Mouse (Mus musculus): Measurements from ENCODE around the gene Samd14. TPM values are rescaled to one million over a fixed set of nuclear protein-coding genes. Genes with fewer than 3 reads are reported as not detected.
"Not testable (repeated sequence)": the region's sequence is repeated elsewhere in the genome, so short reads cannot be mapped to it uniquely, and the experiment has no call there.

Gene Samd14
- polyA plus RNA-seq, 1 experiment from 2014 or later: 135 TPM

DNA sequence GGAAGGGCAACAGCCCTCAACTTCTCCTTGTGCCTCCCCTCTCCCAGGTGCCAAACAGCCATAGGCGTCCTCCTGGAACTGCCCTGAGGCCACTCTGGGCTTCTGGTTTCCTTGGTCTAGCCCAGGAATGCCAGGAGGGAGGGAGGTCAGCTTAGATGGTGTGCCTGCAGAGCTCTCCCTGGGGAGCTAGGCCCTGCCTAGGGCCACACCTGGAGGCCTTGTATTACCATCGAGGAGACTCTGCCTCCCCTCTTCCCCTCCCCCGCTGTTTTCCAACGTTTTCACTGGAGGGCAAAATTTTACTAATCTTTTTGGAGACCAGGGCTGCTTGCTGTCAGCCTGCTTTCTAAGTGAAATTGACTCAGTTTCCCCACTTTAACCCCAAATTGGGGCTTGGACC lies 3.6 kb upstream of the Samd14 start:
- peaks cover 27% of the 10 kb centered on the region for H3K4me1 ChIP-seq (ENCODE audit: control insufficient read depth, insufficient read depth, low read length)
- 31% methylated on average over 4 of the region's 4 CpGs for WGBS
- no peaks in the 10 kb centered on the region for H3K9me3 ChIP-seq (ENCODE audit: control insufficient read depth, low read length)
- peaks cover 47% of the 10 kb centered on the region for H3K36me3 ChIP-seq (ENCODE audit: control insufficient read depth, insufficient read depth, low read length)
- H3K27ac ChIP-seq (replicated peaks; ENCODE audit: low read depth, low read length): peak overlapping the region; percentile 84
- H3K4me2 ChIP-seq (ENCODE audit: low read length): peak overlapping the region; percentile 81
- H3K27me3 ChIP-seq (ENCODE audit: control insufficient read depth, insufficient read depth, low read length): no peaks in the 10 kb centered on the region
- no peak for DNase-seq
- no peak for ATAC-seq (ENCODE audit: low FRiP score, low TSS enrichment)
- peak overlapping the region; percentile 34; the same call in 1 of the 2 replicates for H3K4me3 ChIP-seq (replicated peaks; ENCODE audit: low read depth, low read length)
- H3K9ac ChIP-seq (replicated peaks; ENCODE audit: low read length): peak overlapping the region; percentile 59; the same call in 1 of the 2 replicates

DNA sequence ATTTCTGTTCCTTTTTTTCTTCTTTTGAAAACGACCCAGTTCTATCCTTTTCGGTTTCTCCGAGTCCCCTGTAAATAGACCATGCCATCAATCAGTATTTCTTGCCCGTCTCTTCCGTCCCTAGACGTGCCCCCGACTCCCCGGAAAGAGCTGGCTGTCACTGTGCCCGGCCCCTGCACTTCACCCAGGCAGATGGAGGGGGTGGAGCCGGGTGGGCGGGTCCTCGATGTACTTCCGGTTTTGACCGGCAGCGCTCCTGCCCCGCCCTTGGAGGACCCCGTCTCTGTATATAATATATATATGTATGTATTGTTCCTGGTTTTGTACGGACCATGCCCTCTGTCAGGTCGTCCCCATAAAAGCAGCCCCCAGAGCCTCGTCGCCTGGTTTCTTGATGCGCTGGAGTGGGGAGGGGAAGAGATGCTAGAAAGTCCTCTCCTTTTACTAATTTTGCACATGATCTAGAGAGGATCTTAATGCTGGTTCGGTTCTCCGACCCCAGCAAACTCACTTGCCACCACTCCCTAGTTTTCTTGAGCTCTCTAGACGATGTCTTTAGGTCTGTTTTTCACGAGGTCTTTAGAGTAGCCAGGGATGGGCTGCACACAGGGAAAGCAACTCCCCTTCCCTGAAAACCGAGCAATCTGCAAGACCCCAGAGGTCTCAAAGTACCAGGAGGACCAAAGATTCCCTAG lies 3.0 kb upstream of the Samd14 start:
- H3K27ac ChIP-seq (replicated peaks; ENCODE audit: low read depth, low read length): peak overlapping the region; percentile 84
- ATAC-seq (ENCODE audit: low FRiP score, low TSS enrichment) (peak; percentile 44; the same call in 1 of the 2 replicates), DNase-seq (peak; percentile 92)
- H3K4me1 ChIP-seq (ENCODE audit: control insufficient read depth, insufficient read depth, low read length): peaks cover 30% of the 10 kb centered on the region
- H3K27me3 ChIP-seq (ENCODE audit: control insufficient read depth, insufficient read depth, low read length): no peaks in the 10 kb centered on the region
- H3K4me2 ChIP-seq (ENCODE audit: low read length): peak overlapping the region; percentile 81
- peak overlapping the region; percentile 59 for H3K9ac ChIP-seq (replicated peaks; ENCODE audit: low read length)
- peaks cover 43% of the 10 kb centered on the region for H3K36me3 ChIP-seq (ENCODE audit: control insufficient read depth, insufficient read depth, low read length)
- H3K9me3 ChIP-seq (ENCODE audit: control insufficient read depth, low read length): no peaks in the 10 kb centered on the region
- peak overlapping the region; percentile 34 for H3K4me3 ChIP-seq (replicated peaks; ENCODE audit: low read depth, low read length)
- WGBS: 2% methylated on average over 27 of the region's 27 CpGs

DNA sequence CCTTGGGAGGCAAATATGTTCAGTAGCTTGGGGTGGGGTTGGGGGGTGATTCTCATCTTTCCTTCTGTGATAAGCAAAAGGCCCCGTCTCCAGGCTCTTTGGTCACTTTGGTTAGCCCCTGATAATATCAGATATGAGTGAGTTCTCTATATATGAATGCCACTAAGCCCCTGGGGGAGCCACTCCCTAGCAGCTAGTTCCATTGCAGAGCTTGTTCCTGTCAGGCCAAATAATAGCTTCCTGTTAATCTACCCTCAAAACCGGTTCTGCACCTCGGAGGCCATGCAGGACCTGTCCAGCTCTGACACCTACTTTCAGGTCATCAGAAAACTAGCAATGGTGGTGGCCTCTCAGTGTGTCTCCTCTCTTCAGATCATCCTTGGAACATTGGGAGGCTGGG lies 2.3 kb upstream of the Samd14 start:
- Histone ChIP-seq H3K36me3 (ENCODE audit: control insufficient read depth, insufficient read depth, low read length) (peaks cover 35% of the 10 kb centered on the region), H3K4me2 (ENCODE audit: low read length) (peak overlapping the region; percentile 81)

DNA sequence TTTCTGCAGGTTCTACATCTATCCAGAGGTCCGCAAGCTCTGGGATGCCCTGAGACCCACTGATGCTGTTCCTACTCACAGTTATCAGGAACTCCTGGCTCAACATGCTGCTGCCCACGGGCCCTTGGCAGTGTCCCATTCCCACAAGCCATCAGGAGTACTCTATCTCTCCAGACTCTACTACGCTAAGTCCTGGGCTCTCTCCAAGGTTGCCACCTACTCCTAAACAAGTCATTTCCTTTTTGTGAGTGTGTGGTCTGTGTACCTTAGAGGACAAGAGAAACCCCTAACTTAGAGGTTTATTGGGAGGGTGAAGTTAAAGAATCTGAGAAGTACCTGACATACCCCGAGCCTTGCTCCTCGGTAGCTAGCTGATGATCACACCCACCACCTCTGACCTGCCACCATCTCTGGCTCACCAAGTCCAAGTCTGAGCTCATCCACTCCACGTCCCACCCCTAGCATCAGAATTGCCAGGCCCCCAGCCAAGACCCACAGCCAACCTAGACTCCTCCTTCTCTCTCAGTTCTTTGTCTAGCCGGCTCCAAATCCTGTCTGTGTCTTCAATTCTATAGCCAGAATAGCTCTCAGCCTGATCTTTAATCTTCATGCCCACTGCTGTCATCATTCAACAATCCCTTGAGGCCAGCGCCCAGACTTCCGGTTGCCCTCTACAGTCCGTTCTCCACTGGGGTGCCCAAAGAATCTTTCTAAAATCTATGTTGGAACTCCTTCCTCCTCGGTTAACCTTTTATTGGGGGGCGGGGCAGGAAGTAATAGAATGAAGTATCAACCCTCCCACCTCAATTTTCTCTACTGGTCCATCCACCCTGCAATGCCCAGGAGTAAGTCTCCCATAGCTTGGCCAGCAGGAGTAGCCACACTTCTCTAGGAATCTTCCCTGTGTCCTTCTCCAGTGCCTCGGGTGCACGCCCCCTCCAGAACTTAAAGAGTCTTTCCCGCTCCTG lies 734 bp upstream of the Samd14 start:
- peak; percentile 3 for ATAC-seq (ENCODE audit: low FRiP score, low TSS enrichment)
- H3K4me1 ChIP-seq (ENCODE audit: control insufficient read depth, insufficient read depth, low read length): peaks cover 50% of the 10 kb centered on the region
- H3K4me3 ChIP-seq (replicated peaks; ENCODE audit: low read depth, low read length): peak overlapping the region; percentile 97
- H3K9me3 ChIP-seq (ENCODE audit: control insufficient read depth, low read length): no peaks in the 10 kb centered on the region
- peak overlapping the region; percentile 99 for H3K9ac ChIP-seq (replicated peaks; ENCODE audit: low read length)
- peak; percentile 66 for DNase-seq
- peak overlapping the region; percentile 99 for H3K27ac ChIP-seq (replicated peaks; ENCODE audit: low read depth, low read length)
- H3K27me3 ChIP-seq (ENCODE audit: control insufficient read depth, insufficient read depth, low read length): no peaks in the 10 kb centered on the region
- H3K36me3 ChIP-seq (ENCODE audit: control insufficient read depth, insufficient read depth, low read length): peaks cover 21% of the 10 kb centered on the region
- H3K4me2 ChIP-seq (ENCODE audit: low read length): peak overlapping the region; percentile 77
- WGBS: 30% methylated on average over 15 of the region's 15 CpGs

More for the DNA sequence above, 2.3 kb upstream of the Samd14 start:
- H3K9ac ChIP-seq (replicated peaks; ENCODE audit: low read length): no peak overlapping the region
- H3K27ac ChIP-seq (replicated peaks; ENCODE audit: low read depth, low read length): no peak overlapping the region
- DNase-seq: no peak
- no peaks in the 10 kb centered on the region for H3K27me3 ChIP-seq (ENCODE audit: control insufficient read depth, insufficient read depth, low read length)
- WGBS: 83% methylated on average over 3 of the region's 3 CpGs
- no peak overlapping the region for H3K4me3 ChIP-seq (replicated peaks; ENCODE audit: low read depth, low read length)
- no peak for ATAC-seq (ENCODE audit: low FRiP score, low TSS enrichment)
- H3K4me1 ChIP-seq (ENCODE audit: control insufficient read depth, insufficient read depth, low read length): peaks cover 38% of the 10 kb centered on the region
- H3K9me3 ChIP-seq (ENCODE audit: control insufficient read depth, low read length): no peaks in the 10 kb centered on the region

DNA sequence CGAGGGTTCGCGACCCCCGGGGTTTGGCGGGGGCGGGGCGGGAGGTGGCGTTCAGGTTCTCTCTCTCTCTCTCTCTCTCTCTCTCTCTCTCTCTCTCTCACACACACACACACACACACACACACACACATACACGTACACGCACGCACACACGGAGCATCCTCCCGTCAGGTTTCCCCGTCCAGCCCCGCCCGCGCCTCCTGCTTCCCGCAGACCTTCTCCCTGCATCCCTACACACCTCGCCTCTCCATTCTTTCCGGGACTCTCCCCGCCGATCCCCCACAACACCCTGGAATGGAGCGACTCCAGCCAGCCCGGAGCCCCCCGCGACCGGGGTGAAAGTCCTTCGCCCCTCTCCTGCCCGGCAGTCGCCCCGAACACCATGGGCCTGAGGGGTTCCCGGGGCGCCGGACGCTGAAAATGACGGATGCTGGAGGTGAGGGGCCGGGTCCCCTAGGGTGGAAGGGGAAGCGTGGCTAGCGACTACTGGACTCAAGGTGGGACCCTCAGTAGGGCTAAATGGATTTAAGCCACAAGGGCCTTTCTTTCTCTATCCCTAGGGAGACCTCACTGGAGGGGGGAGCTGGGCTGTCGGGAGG lies 561 bp downstream of the Samd14 start:
- DNase-seq (peak; percentile 78), ATAC-seq (ENCODE audit: low FRiP score, low TSS enrichment) (peak; percentile 61)
- Histone ChIP-seq H3K36me3 (ENCODE audit: control insufficient read depth, insufficient read depth, low read length) (peaks cover 21% of the 10 kb centered on the region), H3K27ac (replicated peaks; ENCODE audit: low read depth, low read length) (peak overlapping the region; percentile 99), H3K9ac (replicated peaks; ENCODE audit: low read length) (peak overlapping the region; percentile 99), H3K9me3 (ENCODE audit: control insufficient read depth, low read length) (no peaks in the 10 kb centered on the region), H3K4me3 (replicated peaks; ENCODE audit: low read depth, low read length) (peak overlapping the region; percentile 97), H3K4me1 (ENCODE audit: control insufficient read depth, insufficient read depth, low read length) (peaks cover 60% of the 10 kb centered on the region), H3K27me3 (ENCODE audit: control insufficient read depth, insufficient read depth, low read length) (no peaks in the 10 kb centered on the region), H3K4me2 (ENCODE audit: low read length) (peak overlapping the region; percentile 77)
- WGBS: under 1% methylated on average over 40 of the region's 40 CpGs

DNA sequence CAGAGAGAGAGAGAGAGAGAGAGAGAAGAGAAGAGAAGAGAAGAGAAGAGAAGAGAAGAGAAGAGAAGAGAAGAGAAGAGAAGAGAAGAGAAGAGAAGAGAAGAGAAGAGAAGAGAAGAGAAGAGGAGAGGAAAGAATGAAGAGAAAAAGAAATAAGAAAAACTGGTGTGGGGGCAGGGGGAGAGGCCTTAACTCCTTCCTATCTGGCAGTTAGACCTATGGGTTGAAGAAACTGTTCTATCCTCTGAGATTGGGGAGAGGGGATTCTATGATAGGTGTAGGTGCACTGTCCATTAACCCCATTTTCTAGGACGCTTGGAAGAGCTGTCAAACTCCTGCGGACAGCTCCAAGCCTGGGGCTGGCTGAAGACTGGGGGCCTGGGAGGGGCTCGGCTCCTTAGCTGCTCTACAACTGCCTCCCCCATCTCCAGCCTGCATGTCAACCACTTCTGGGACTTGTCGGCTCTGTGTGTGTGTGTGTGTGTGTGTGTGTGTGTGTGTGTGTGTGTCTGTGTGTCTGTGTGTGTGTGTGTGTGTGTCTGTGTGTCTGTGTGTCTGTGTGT lies 1.2 kb downstream of the Samd14 start:
- Histone ChIP-seq H3K27ac (replicated peaks; ENCODE audit: low read depth, low read length) (peak overlapping the region; percentile 99), H3K36me3 (ENCODE audit: control insufficient read depth, insufficient read depth, low read length) (peaks cover 21% of the 10 kb centered on the region), H3K4me2 (ENCODE audit: low read length) (peak overlapping the region; percentile 77), H3K4me1 (ENCODE audit: control insufficient read depth, insufficient read depth, low read length) (peaks cover 62% of the 10 kb centered on the region), H3K9ac (replicated peaks; ENCODE audit: low read length) (peak overlapping the region; percentile 99), H3K4me3 (replicated peaks; ENCODE audit: low read depth, low read length) (peak overlapping the region; percentile 97)
- ATAC-seq (ENCODE audit: low FRiP score, low TSS enrichment); H3K9me3 ChIP-seq (ENCODE audit: control insufficient read depth, low read length); DNase-seq; H3K27me3 ChIP-seq (ENCODE audit: control insufficient read depth, insufficient read depth, low read length): not testable (repeated sequence)
- 1% methylated on average over 4 of the region's 4 CpGs for WGBS

DNA sequence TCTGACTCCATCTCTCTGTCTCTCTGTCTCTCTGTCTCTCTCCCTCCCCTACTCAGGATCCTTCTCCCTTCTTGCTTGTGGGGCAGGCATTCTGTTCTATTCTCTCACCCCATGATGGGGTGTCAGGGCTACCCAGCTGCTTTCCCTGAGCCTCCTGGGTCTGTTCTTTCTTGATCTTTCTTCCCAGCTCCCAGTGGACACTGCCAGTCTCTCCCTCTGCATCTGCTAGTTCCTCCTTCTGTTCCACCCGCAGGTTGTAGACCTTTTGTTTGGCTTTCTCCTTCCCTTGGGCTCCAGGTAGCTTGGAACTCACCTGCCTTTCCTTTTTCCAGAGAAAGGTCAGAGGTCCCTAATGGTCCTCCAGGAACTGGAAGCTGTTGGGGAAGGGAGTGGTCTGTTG lies 1.7 kb downstream of the Samd14 start:
- Histone ChIP-seq H3K9ac (replicated peaks; ENCODE audit: low read length) (peak overlapping the region; percentile 99), H3K27me3 (ENCODE audit: control insufficient read depth, insufficient read depth, low read length) (no peaks in the 10 kb centered on the region), H3K4me1 (ENCODE audit: control insufficient read depth, insufficient read depth, low read length) (peaks cover 57% of the 10 kb centered on the region), H3K27ac (replicated peaks; ENCODE audit: low read depth, low read length) (peak overlapping the region; percentile 47), H3K4me3 (replicated peaks; ENCODE audit: low read depth, low read length) (peak overlapping the region; percentile 97), H3K9me3 (ENCODE audit: control insufficient read depth, low read length) (no peaks in the 10 kb centered on the region), H3K36me3 (ENCODE audit: control insufficient read depth, insufficient read depth, low read length) (peaks cover 26% of the 10 kb centered on the region), H3K4me2 (ENCODE audit: low read length) (peak overlapping the region; percentile 77)
- WGBS: 25% methylated on average over 1 of the region's 1 CpGs
- DNase-seq: no peak
- ATAC-seq (ENCODE audit: low FRiP score, low TSS enrichment): no peak

DNA sequence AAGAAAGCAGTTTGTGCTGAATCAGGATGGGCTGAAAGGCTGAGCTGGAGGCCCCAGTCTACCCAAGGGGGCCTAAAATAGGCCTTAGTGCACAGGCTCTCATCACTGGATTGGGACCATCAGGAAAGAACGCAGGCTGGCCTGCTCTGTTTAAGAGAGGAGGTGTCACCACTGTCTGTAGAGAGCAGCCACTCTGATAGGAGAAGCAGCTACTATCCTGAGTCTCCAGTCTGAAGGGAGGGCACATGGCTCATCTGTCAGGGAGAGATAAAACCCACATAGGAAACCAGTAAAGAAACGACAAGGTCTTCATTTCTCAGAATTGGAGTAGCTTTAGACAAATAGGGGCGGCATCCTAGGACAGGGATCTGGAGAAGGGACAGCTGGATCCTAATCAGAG lies 2.4 kb downstream of the Samd14 start:
- peak overlapping the region; percentile 99; the same call in 1 of the 2 replicates for H3K9ac ChIP-seq (replicated peaks; ENCODE audit: low read length)
- no peaks in the 10 kb centered on the region for H3K27me3 ChIP-seq (ENCODE audit: control insufficient read depth, insufficient read depth, low read length)
- H3K36me3 ChIP-seq (ENCODE audit: control insufficient read depth, insufficient read depth, low read length): peaks cover 32% of the 10 kb centered on the region
- H3K9me3 ChIP-seq (ENCODE audit: control insufficient read depth, low read length): no peaks in the 10 kb centered on the region
- 48% methylated on average over 3 of the region's 3 CpGs for WGBS
- H3K4me1 ChIP-seq (ENCODE audit: control insufficient read depth, insufficient read depth, low read length): peaks cover 53% of the 10 kb centered on the region
- peak overlapping the region; percentile 77 for H3K4me2 ChIP-seq (ENCODE audit: low read length)
- peak overlapping the region; percentile 47 for H3K27ac ChIP-seq (replicated peaks; ENCODE audit: low read depth, low read length)
- peak overlapping the region; percentile 97 for H3K4me3 ChIP-seq (replicated peaks; ENCODE audit: low read depth, low read length)
- ATAC-seq (ENCODE audit: low FRiP score, low TSS enrichment) (no peak), DNase-seq (no peak)

All from midbrain, embryonic 14.5 days (tissue).